Mouse (Mus musculus) CH12.LX (cell line): Measurements from ENCODE around the gene Galnt14.

Experiments
- CTCF ChIP-seq, 2 experiments: IDR thresholded peaks in 1 of 2; conservative IDR thresholded peaks in 1 of 2; 2 replicates each; pipeline ENCODE4 v1.5.1; 2011 to 2012; ENCODE audit warnings: low read depth in 2 of 2, low read length in 2 of 2, improper control_type of control experiment in 1 of 2, inconsistent platforms in 1 of 2, mild to moderate bottlenecking in 1 of 2, moderate library complexity in 1 of 2
- JUND ChIP-seq: conservative IDR thresholded peaks from 2 replicates; pipeline ENCODE4 v1.6.1; 2011; ENCODE audit warnings: low read depth, low read length, improper control_type of control experiment
- POLR2AphosphoS2 ChIP-seq: IDR thresholded peaks from 2 replicates; pipeline ENCODE4 v1.6.1; 2011; ENCODE audit warnings: low read depth, low read length, improper control_type of control experiment

GRCm38 (mm10) chr17:73458741-73459140 lies 251.5 kb downstream of the Galnt14 start:
- TF ChIP-seq POLR2AphosphoS2 (no peak), CTCF (conservative IDR thresholded peaks at IDR 0.05 in 1 of 2, IDR thresholded peaks at IDR 0.05 in 1 of 2; ENCODE audit: low read depth in 2 of 2, low read length in 2 of 2) (no peak), JUND (no peak)
